Mouse (Mus musculus) neural tube, embryonic 14.5 days (tissue): ENCODE measurements around the gene Rcn3. TPM values are rescaled to one million over a fixed set of nuclear protein-coding genes. Genes with fewer than 3 reads are reported as not detected.

ENCODE experiments used
- ATAC-seq: fragments of 200-750 bp; cut with Nextera tagmentation; 2 replicates; pipeline ENCODE4 v1.8.0; 2017; ENCODE audit warnings: low read depth, mild to moderate bottlenecking, moderate TSS enrichment, moderate library complexity
- H3K27ac ChIP-seq: fragments of 300-500 bp; sonication (generic); 2 replicates; pipeline ENCODE4 v1.5.1; 2014; ENCODE audit warnings: low read depth, mild to moderate bottlenecking, control low read depth, low read length, moderate library complexity, mixed read lengths
- H3K27me3 ChIP-seq: fragments of 300-500 bp; sonication (generic); 2 replicates; pipeline ENCODE4 v1.6.1; 2014; ENCODE audit warnings: low read length; ENCODE audit not compliant: control insufficient read depth, insufficient read depth
- H3K36me3 ChIP-seq: fragments of 300-500 bp; sonication (generic); 2 replicates; pipeline ENCODE4 v1.6.1; 2014; ENCODE audit warnings: low read length, mixed read lengths; ENCODE audit not compliant: control insufficient read depth, insufficient read depth
- H3K4me1 ChIP-seq: fragments of 300-500 bp; sonication (generic); 2 replicates; pipeline ENCODE4 v1.6.1; 2014; ENCODE audit warnings: low read length; ENCODE audit not compliant: control insufficient read depth, insufficient read depth
- H3K4me2 ChIP-seq: fragments of 300-500 bp; sonication (generic); 2 replicates; pipeline ENCODE4 v1.6.1; 2014; ENCODE audit warnings: mild to moderate bottlenecking, low read depth, low read length, control low read depth
- H3K4me3 ChIP-seq: fragments of 300-500 bp; sonication (generic); 2 replicates; pipeline ENCODE4 v1.5.1; 2014; ENCODE audit warnings: low read depth, low read length, control low read depth, mixed read lengths
- H3K9ac ChIP-seq: fragments of 300-500 bp; sonication (generic); replicated peaks from 2 replicates; pipeline ENCODE4 v1.6.1; 2014; ENCODE audit warnings: low read depth, mild to moderate bottlenecking, control low read depth, low read length, mixed read lengths
- H3K9me3 ChIP-seq: fragments of 300-500 bp; sonication (generic); 2 replicates; pipeline ENCODE4 v1.6.1; 2016; ENCODE audit warnings: low read length; ENCODE audit not compliant: control insufficient read depth
- WGBS: fragments of 180-500 bp; shearing (Covaris S2); extraction: QIAGEN DNeasy Blood & Tissue Kit; methylation state at CpG from one replicate; pipeline ENCODE4 v1.1.7; 2014; 5-methylcytosine and 5-hydroxymethylcytosine counted together
- polyA plus RNA-seq: library from polyadenylated mRNA; unstranded; fragments of >200 nt; fragmentation: Nextera tagmentation; extraction: Ambion mirVana; gene quantifications from 2 replicates; pipeline ENCODE4 v1.2.1, GENCODE M21; 2014

The Rcn3 gene
- polyA plus RNA-seq, 1 experiment from 2014 or later, result 23.7 TPM

DNA sequence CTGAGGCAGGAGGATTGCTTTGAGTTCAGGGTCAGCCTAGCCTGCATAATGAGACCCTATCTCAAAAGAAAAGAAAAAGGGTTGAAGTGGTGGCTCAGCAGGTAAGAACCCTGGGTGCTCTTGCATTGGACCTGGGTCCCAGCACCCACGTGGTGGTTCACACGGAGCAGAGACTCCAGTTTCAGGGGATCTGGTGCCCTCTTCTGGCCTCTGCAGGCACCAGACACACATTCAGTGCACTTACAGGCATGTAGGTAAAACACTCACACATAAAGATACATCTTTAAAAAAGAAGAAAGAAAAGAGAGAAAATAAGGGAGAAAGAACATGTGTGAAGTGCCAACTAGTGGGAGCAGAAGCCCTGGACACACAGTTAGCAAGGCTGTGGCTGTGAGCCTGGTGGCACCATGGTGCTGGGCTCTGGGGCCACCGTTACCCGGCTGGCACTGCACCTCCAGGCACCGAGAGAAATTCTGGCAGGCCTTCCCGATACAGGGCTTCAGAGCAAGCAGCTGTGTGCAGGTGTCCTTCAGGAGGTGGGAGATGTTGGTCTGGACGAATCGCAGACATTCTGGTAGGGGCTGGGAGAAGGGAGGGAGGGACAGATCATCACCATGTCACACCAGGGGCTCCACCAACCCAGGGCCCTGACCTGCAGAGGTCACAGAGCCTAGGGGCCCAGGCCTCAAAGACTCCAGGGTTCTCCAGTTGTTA lies 41.6 kb upstream of the Rcn3 start:
- Histone ChIP-seq H3K36me3 (no peaks in the 10 kb centered on the region), H3K4me3 (no peak overlapping the region), H3K4me2 (no peak overlapping the region), H3K9me3 (no peaks in the 10 kb centered on the region), H3K27ac (no peak overlapping the region), H3K4me1 (no peaks in the 10 kb centered on the region), H3K9ac (no peak overlapping the region), H3K27me3 (peaks cover 2% of the 10 kb centered on the region; the same call in 1 of the 2 replicates)
- 80% methylated on average over 8 of the region's 8 CpGs for WGBS
- no peak for ATAC-seq

DNA sequence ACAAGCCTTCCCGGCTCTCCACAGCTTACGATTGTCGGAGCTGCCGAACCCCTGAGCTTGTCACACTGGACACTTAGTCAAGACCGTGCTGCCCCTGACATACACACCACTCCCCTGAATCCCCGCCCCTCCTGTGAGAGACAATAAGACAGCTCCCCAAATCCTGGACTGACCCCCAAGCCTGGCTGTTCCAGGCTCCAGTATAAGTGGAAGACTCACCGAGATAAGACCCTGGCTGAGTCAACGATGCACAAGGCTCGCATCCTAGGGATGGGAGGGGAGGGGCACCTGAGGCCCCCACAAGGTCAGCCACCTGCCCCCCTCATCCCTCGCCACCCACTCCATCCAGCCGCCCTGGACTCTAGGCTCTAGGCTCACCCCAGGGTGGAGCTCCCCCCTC lies 39.8 kb upstream of the Rcn3 start:
- H3K27me3 ChIP-seq, result no peaks in the 10 kb centered on the region; the same call in 1 of the 2 replicates
- peaks cover 6% of the 10 kb centered on the region for H3K36me3 ChIP-seq
- 81% methylated on average over 11 of the region's 11 CpGs for WGBS
- no peak overlapping the region for H3K4me2 ChIP-seq
- H3K9ac ChIP-seq, result no peak overlapping the region
- no peak for ATAC-seq
- H3K9me3 ChIP-seq, result no peaks in the 10 kb centered on the region
- no peak overlapping the region for H3K27ac ChIP-seq
- H3K4me1 ChIP-seq, result peaks cover 7% of the 10 kb centered on the region
- H3K4me3 ChIP-seq, result no peak overlapping the region

DNA sequence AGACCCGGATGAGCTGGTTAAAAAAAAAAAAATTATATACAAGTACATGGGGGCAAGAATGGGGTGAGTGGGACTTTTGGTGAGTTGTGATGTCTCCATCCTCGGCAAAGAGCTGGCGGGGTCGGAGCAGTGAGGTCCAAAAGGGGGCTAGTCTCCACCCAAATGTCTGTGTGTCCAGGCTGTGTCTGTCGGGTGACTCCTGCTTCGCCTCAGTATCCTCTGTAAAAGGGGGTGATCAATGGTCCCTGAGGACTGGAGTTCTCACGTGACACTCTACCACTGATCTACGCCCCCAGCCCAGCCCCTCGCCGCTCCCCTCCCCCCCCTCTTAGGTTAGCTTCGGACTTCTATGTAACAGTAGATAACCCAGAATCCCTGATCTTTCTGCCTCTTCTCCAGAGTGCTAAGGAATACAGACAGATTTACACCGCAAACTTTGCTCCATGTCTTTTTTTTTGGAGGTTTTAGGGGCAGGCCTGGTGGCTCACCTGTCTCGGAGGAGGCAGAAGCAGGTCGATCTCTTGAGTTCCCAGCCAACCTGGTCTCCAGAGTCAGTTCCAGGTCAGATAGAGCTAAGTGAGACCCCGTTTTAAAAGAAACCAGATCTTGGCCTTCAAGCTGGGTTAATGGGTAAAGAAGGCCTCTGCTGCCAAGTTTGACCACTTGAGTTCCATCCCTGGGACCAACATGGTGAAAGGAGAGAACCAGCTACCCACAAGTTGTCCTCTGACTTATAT lies 37.9 kb upstream of the Rcn3 start:
- peak overlapping the region; percentile 35 for H3K4me3 ChIP-seq
- no peak for ATAC-seq
- H3K4me1 ChIP-seq, result peaks cover 15% of the 10 kb centered on the region
- H3K27ac ChIP-seq, result peak overlapping the region; percentile 92; the same call in 1 of the 2 replicates
- 53% methylated on average over 15 of the region's 15 CpGs for WGBS
- H3K9me3 ChIP-seq, result no peaks in the 10 kb centered on the region
- H3K36me3 ChIP-seq, result peaks cover 25% of the 10 kb centered on the region
- no peaks in the 10 kb centered on the region; the same call in 1 of the 2 replicates for H3K27me3 ChIP-seq
- H3K9ac ChIP-seq, result no peak overlapping the region
- peak overlapping the region; percentile 50 for H3K4me2 ChIP-seq

DNA sequence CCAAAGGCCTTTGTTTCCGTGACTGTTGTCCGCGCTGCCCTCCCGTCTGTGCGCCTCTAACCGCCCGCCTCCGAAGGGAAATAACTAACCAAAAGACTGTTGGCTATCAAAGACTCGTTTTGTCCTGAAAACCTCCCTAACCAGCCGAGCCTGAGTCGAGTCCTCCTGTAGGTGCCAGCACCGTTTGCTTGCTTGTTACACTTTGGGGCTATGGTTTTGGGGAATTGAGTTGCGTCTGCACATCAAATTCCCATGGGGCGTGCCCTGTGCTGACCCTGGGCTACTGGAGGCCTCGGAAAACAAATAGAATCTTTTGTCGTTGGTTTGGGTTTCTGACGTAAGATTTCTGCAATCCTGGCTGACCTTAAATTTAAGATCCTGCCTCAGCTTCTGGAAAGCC lies 37.3 kb upstream of the Rcn3 start:
- H3K9ac ChIP-seq, result peak overlapping the region; percentile 51
- H3K9me3 ChIP-seq, result no peaks in the 10 kb centered on the region
- peak overlapping the region; percentile 92 for H3K27ac ChIP-seq
- peaks cover 25% of the 10 kb centered on the region for H3K36me3 ChIP-seq
- no peaks in the 10 kb centered on the region; the same call in 1 of the 2 replicates for H3K27me3 ChIP-seq
- ATAC-seq, result no peak
- peak overlapping the region; percentile 35 for H3K4me3 ChIP-seq
- under 1% methylated on average over 17 of the region's 17 CpGs for WGBS
- peak overlapping the region; percentile 50 for H3K4me2 ChIP-seq
- peaks cover 18% of the 10 kb centered on the region for H3K4me1 ChIP-seq

DNA sequence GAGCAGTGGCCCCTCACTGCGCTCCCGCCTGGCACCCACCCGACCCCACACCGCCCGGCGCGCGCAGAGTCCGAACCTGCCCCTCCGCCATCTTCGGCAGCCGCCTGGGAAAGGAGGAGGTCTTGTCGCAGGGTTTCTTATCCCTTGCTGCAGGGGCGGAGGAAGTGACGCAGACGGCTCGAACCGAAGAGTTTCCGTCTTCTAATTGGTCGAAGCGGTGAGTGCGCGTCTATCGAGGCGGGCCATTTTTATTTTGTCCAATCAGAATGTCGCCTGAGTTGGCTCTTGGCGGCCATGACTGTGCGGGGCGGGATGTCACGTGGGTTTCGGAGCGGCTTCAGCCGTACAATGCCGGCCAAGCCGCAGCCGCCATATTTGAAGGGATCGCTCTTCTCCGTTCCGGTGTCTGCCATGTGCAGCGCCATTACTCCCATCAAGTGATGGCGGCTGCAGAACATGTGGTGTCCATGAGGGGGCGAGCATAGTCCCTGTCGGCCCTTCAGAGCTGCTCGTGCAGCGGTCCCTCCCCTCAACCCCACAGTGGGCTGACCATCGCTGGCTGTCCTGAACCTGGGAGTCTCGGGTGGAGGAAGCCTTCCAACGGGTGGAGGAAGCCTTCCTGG lies 36.7 kb upstream of the Rcn3 start, which contains the start of gene Rpl13a:
Gene Rpl13a (minus strand): TSS at position 138 of the 623 bp plus-strand sequence.
- ATAC-seq, result peak; percentile 92
- Histone ChIP-seq H3K4me2 (peak within 1 kb of the TSS; percentile 77), H3K9ac (peak within 1 kb of the TSS; percentile 97), H3K27ac (peak within 1 kb of the TSS; percentile 92), H3K27me3 (no peaks in the 10 kb centered on the region; the same call in 1 of the 2 replicates), H3K9me3 (no peaks in the 10 kb centered on the region), H3K4me1 (peaks cover 18% of the 10 kb centered on the region), H3K4me3 (peak within 1 kb of the TSS; percentile 94), H3K36me3 (peaks cover 25% of the 10 kb centered on the region)
- under 1% methylated on average over 48 of the region's 48 CpGs for WGBS

DNA sequence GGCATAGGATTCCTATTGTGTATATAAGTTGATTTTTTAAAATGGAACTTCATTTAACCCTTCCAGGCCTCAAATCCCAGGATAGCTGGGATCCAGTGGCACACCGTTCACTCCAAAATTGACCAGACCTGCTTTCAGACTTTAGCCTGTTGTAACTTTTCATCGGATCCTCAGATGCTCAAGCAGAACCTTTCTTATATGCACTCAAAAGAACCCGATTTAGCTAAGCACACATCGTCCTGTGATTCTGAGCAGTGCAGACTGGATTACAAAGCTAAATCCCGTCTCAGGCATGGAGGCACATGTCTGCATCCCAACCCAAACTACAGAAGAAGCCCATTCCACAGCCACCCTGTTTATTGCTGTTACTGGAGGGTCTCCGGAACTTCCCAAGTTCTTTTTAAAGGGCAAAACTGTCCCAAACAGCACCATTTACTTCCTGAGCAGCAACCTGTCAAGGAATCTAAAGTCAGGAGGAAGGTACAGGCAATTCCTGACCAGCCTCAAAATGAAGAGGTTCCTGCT lies 35.7 kb upstream of the Rcn3 start:
- Histone ChIP-seq H3K27me3 (no peaks in the 10 kb centered on the region; the same call in 1 of the 2 replicates), H3K9ac (peak overlapping the region; percentile 97), H3K4me1 (peaks cover 24% of the 10 kb centered on the region), H3K27ac (peak overlapping the region; percentile 86), H3K4me3 (peak overlapping the region; percentile 94), H3K9me3 (no peaks in the 10 kb centered on the region), H3K36me3 (peaks cover 27% of the 10 kb centered on the region), H3K4me2 (peak overlapping the region; percentile 77)
- ATAC-seq, result no peak
- WGBS, result 1% methylated on average over 6 of the region's 6 CpGs

DNA sequence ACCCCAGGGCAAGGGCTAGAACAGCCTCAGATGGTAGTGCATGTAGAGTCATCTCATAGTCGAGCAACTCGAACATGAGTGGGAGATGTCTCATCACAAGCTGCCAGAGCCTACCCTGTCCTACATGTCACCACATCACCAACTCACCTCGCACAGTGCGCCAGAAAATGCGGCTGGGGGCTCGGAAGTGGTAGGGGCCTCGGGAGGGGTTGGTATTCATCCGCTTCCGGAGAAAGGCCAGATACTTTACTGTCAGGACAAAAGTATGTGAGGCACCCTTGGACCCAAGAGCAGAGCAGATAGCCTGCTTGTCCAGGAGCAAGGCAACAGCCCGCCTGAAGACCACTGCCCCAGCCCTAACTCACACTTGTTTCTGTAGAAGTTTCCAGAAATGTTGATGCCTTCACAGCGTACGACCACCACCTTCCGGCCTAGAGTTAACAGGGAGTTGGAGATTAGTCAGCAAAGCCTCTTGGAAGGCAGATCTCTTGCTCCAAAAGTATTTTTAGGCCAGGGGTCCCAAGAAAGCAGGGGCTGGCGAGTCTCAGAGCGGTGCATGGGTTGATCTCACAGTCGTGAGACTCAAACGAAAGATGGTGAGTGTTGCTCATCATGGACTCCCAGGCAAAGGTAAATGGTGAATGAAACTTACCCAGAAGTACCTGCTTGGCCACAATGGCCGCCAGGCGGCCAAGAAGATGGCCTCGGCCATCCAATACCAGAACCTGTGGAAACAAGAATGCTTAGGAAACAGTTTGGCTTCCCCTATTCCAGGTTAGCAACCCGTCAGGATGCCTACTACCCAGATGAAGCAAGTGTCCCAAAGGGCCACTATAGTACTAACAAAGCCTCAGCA lies 35.1 kb upstream of the Rcn3 start:
- 52% methylated on average over 21 of the region's 21 CpGs for WGBS

More for the DNA sequence above, 35.1 kb upstream of the Rcn3 start:
- no peak for ATAC-seq
- H3K9ac ChIP-seq, result peak overlapping the region; percentile 97
- peaks cover 33% of the 10 kb centered on the region for H3K36me3 ChIP-seq
- no peaks in the 10 kb centered on the region; the same call in 1 of the 2 replicates for H3K27me3 ChIP-seq
- peak overlapping the region; percentile 77 for H3K4me2 ChIP-seq
- no peaks in the 10 kb centered on the region for H3K9me3 ChIP-seq
- H3K4me3 ChIP-seq, result peak overlapping the region; percentile 94
- peaks cover 24% of the 10 kb centered on the region for H3K4me1 ChIP-seq
- H3K27ac ChIP-seq, result peak overlapping the region; percentile 86; the same call in 1 of the 2 replicates
